7 mouse cellular contexts compared by ENCODE assay signal in the genomic region with DNA sequence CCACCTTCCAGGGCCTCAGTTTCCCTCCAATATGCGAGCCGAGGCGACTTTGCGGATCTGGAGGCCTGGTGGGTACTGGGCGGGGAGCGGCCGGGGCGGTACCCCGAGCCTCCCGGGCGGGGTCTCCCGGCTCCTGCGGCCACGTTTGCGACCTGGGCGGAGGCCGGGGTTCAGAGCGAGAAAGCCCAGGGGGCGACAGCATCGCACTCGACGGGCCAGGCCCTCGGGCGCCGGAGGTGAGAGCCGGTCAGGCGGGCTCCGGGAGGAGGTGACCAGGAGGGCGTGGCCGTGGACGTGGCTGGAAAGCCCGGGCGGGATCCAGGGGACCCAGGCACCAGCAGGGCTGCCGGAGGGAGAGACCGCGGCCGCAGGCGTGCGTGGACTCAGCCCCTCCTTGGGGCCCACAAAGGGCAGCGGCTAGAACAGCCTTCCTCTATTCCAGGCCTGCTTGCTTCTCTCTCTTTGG. TPM values are rescaled to one million over a fixed set of nuclear protein-coding genes. Genes with fewer than 3 reads are reported as not detected.
DNase-seq lines count a peak whose midpoint lies in the region; ATAC-seq lines count a peak whose summit lies in the region.

No protein-coding gene starts in this region.

- peak overlapping the region; percentile 51 for H3K4me2 ChIP-seq in forebrain, embryonic 12.5 days
- peak overlapping the region; percentile 71 for H3K4me2 ChIP-seq in limb, embryonic 12.5 days
- peak overlapping the region; percentile 53 for H3K4me2 ChIP-seq in midbrain, embryonic 12.5 days (replicated peaks)
- peak overlapping the region; percentile 83 for H3K4me2 ChIP-seq in stomach, embryonic 15.5 days

- no peak for ATAC-seq in forebrain, embryonic 12.5 days (ENCODE audit: low FRiP score)
- ATAC-seq in limb, embryonic 12.5 days (ENCODE audit: insufficient number of reproducible peaks, insufficient read depth, low FRiP score, low TSS enrichment, low read depth): no peak
- ATAC-seq in midbrain, embryonic 12.5 days (ENCODE audit: low FRiP score, low read depth): no peak
- ATAC-seq in stomach, embryonic 15.5 days (ENCODE audit: insufficient read depth, low FRiP score, low read depth): peak; percentile 11; the same call in 1 of the 2 replicates

- H3K9ac ChIP-seq in forebrain, embryonic 12.5 days: peak overlapping the region; percentile 47
- peak overlapping the region; percentile 76 for H3K9ac ChIP-seq in limb, embryonic 12.5 days (replicated peaks)
- H3K9ac ChIP-seq in midbrain, embryonic 12.5 days (replicated peaks): peak overlapping the region; percentile 53
- peak overlapping the region; percentile 53 for H3K9ac ChIP-seq in stomach, embryonic 15.5 days

- WGBS in forebrain, embryonic 12.5 days: 4% methylated on average over 40 of the region's 40 CpGs
- 3% methylated on average over 40 of the region's 40 CpGs for WGBS in limb, embryonic 12.5 days
- 3% methylated on average over 40 of the region's 40 CpGs for whole genome bisulfite sequencing in midbrain, embryonic 12.5 days
- WGBS in stomach, embryonic 15.5 days: 1% methylated on average over 39 of the region's 40 CpGs

- H3K27ac ChIP-seq in forebrain, embryonic 12.5 days: peak overlapping the region; percentile 36; the same call in 1 of the 2 replicates
- peak overlapping the region; percentile 64 for H3K27ac ChIP-seq in limb, embryonic 12.5 days
- peak overlapping the region; percentile 46 for H3K27ac ChIP-seq in midbrain, embryonic 12.5 days (replicated peaks)
- peak overlapping the region; percentile 88 for H3K27ac ChIP-seq in stomach, embryonic 15.5 days

- H3K4me1 ChIP-seq in forebrain, embryonic 12.5 days: peaks cover 32% of the 10 kb centered on the region
- peaks cover 35% of the 10 kb centered on the region for H3K4me1 ChIP-seq in limb, embryonic 12.5 days (replicated peaks)
- H3K4me1 ChIP-seq in midbrain, embryonic 12.5 days: peaks cover 22% of the 10 kb centered on the region
- peaks cover 38% of the 10 kb centered on the region for H3K4me1 ChIP-seq in stomach, embryonic 15.5 days

- peaks cover 26% of the 10 kb centered on the region for H3K27me3 ChIP-seq in forebrain, embryonic 12.5 days
- peaks cover 9% of the 10 kb centered on the region for H3K27me3 ChIP-seq in limb, embryonic 12.5 days
- peaks cover 30% of the 10 kb centered on the region for H3K27me3 ChIP-seq in midbrain, embryonic 12.5 days
- no peaks in the 10 kb centered on the region for H3K27me3 ChIP-seq in stomach, embryonic 15.5 days (replicated peaks)

- H3K9me3 ChIP-seq in forebrain, embryonic 12.5 days: no peaks in the 10 kb centered on the region
- no peaks in the 10 kb centered on the region for H3K9me3 ChIP-seq in limb, embryonic 12.5 days
- no peaks in the 10 kb centered on the region for H3K9me3 ChIP-seq in midbrain, embryonic 12.5 days
- no peaks in the 10 kb centered on the region for H3K9me3 ChIP-seq in stomach, embryonic 15.5 days

- peak overlapping the region; percentile 37 for H3K4me3 ChIP-seq in forebrain, embryonic 12.5 days (replicated peaks)
- peak overlapping the region; percentile 49 for H3K4me3 ChIP-seq in limb, embryonic 12.5 days (replicated peaks)
- H3K4me3 ChIP-seq in midbrain, embryonic 12.5 days: peak overlapping the region; percentile 37
- peak overlapping the region; percentile 59 for H3K4me3 ChIP-seq in stomach, embryonic 15.5 days (replicated peaks)

- intact Hi-C loops in heart, postnatal 25 days (cut with DNase I): no loop called here

- peak; percentile 66 for DNase-seq in c-Kit-negative CD71-positive TER-119-positive erythroid progenitor cells, embryonic 14.5 days (ENCODE audit: low read depth, low spot score)
- DNase-seq in heart, postnatal 25 days (ENCODE audit: low spot score): peak; percentile 57
- no peak for DNase-seq in left cerebral cortex, adult 9 months (ENCODE audit: low spot score in 2 of 2)

- 0 out of 2 replicates have a peak, but pooled peaks cover under 1% of the 10 kb centered on the region for H3K36me3 ChIP-seq in forebrain, embryonic 12.5 days (replicated peaks)
- H3K36me3 ChIP-seq in limb, embryonic 12.5 days: peaks cover 9% of the 10 kb centered on the region
- peaks cover 2% of the 10 kb centered on the region; the same call in 1 of the 2 replicates for H3K36me3 ChIP-seq in midbrain, embryonic 12.5 days
- 0 out of 2 replicates have a peak, but pooled peaks cover 8% of the 10 kb centered on the region for H3K36me3 ChIP-seq in stomach, embryonic 15.5 days

RNA-seq across cellular contexts. Expression of a gene that starts 2.3 kb away (rescaled TPM):
- 245 and 250 TPM in 2 replicates for polyA plus RNA-seq in forebrain, embryonic 12.5 days (2016; fragmentation: Nextera tagmentation; extraction: Ambion mirVana)
- total RNA-seq in heart, postnatal 25 days (2021): 100 to 1,000 TPM; 203 to 204 TPM
- polyA plus RNA-seq in limb, embryonic 12.5 days (2016; fragmentation: Nextera tagmentation; extraction: Ambion mirVana): 204 and 226 TPM in 2 replicates
- polyA plus RNA-seq in midbrain, embryonic 12.5 days (2016; fragmentation: Nextera tagmentation; extraction: Ambion mirVana): 248 and 261 TPM in 2 replicates
- polyA plus RNA-seq in stomach, embryonic 15.5 days (2015; fragmentation: Nextera tagmentation; extraction: Ambion mirVana): 288 and 301 TPM in 2 replicates

RNA-seq across cellular contexts. Expression of a gene that starts 2.3 kb away (rescaled TPM):
- polyA plus RNA-seq in forebrain, embryonic 12.5 days (2016; fragmentation: Nextera tagmentation; extraction: Ambion mirVana): 3.0 and 3.6 TPM in 2 replicates
- 1 to 10 TPM in 1 of 2 experiments, under 1 TPM in 1; 0.70 to 1.4 TPM for total RNA-seq in heart, postnatal 25 days (2021)
- 11.0 and 11.3 TPM in 2 replicates for polyA plus RNA-seq in limb, embryonic 12.5 days (2016; fragmentation: Nextera tagmentation; extraction: Ambion mirVana)
- 3.3 and 4.1 TPM in 2 replicates for polyA plus RNA-seq in midbrain, embryonic 12.5 days (2016; fragmentation: Nextera tagmentation; extraction: Ambion mirVana)
- 14.9 and 18.4 TPM in 2 replicates for polyA plus RNA-seq in stomach, embryonic 15.5 days (2015; fragmentation: Nextera tagmentation; extraction: Ambion mirVana)

RNA-seq across cellular contexts. Expression of a gene that starts 2.3 kb away (rescaled TPM):
- 20.4 and 20.5 TPM in 2 replicates for polyA plus RNA-seq in forebrain, embryonic 12.5 days (2016; fragmentation: Nextera tagmentation; extraction: Ambion mirVana)
- total RNA-seq in heart, postnatal 25 days (2021): 10 to 100 TPM; 32.0 to 33.3 TPM
- polyA plus RNA-seq in limb, embryonic 12.5 days (2016; fragmentation: Nextera tagmentation; extraction: Ambion mirVana): 33.6 and 34.1 TPM in 2 replicates
- polyA plus RNA-seq in midbrain, embryonic 12.5 days (2016; fragmentation: Nextera tagmentation; extraction: Ambion mirVana): 24.0 and 24.9 TPM in 2 replicates
- polyA plus RNA-seq in stomach, embryonic 15.5 days (2015; fragmentation: Nextera tagmentation; extraction: Ambion mirVana): 79.6 and 86.8 TPM in 2 replicates

RNA-seq across cellular contexts. Expression of a gene that starts 13.1 kb away (rescaled TPM):
- 277 and 278 TPM in 2 replicates for polyA plus RNA-seq in forebrain, embryonic 12.5 days (2016; fragmentation: Nextera tagmentation; extraction: Ambion mirVana)
- 100 to 1,000 TPM; 683 to 734 TPM for total RNA-seq in heart, postnatal 25 days (2021)
- 302 and 311 TPM in 2 replicates for polyA plus RNA-seq in limb, embryonic 12.5 days (2016; fragmentation: Nextera tagmentation; extraction: Ambion mirVana)
- polyA plus RNA-seq in midbrain, embryonic 12.5 days (2016; fragmentation: Nextera tagmentation; extraction: Ambion mirVana): 277 and 315 TPM in 2 replicates
- polyA plus RNA-seq in stomach, embryonic 15.5 days (2015; fragmentation: Nextera tagmentation; extraction: Ambion mirVana): 403 and 420 TPM in 2 replicates

RNA-seq across cellular contexts. Expression of a gene that starts 39.0 kb away (rescaled TPM):
- polyA plus RNA-seq in forebrain, embryonic 12.5 days (2016; fragmentation: Nextera tagmentation; extraction: Ambion mirVana): 2.1 and 2.8 TPM in 2 replicates
- 10 to 100 TPM; 21.5 to 25.4 TPM for total RNA-seq in heart, postnatal 25 days (2021)
- 3.3 and 5.2 TPM in 2 replicates for polyA plus RNA-seq in limb, embryonic 12.5 days (2016; fragmentation: Nextera tagmentation; extraction: Ambion mirVana)
- polyA plus RNA-seq in midbrain, embryonic 12.5 days (2016; fragmentation: Nextera tagmentation; extraction: Ambion mirVana): 2.3 and 2.8 TPM in 2 replicates
- polyA plus RNA-seq in stomach, embryonic 15.5 days (2015; fragmentation: Nextera tagmentation; extraction: Ambion mirVana): 12.1 and 14.3 TPM in 2 replicates

Comparison
In these comparisons a context has a peak if more than half of its experiments do, and no peak if none do; other contexts are left out.
1. DNase-seq: peak in c-Kit-negative CD71-positive TER-119-positive erythroid progenitor cells, embryonic 14.5 days (single experiment) and heart, postnatal 25 days (single experiment); none in left cerebral cortex, adult 9 months (0 of 2).
2. H3K27ac ChIP-seq: peak in every context shown above with its lines; median percentile 88 in stomach, embryonic 15.5 days; 64 in limb, embryonic 12.5 days; 46 in midbrain, embryonic 12.5 days; 36 in forebrain, embryonic 12.5 days.
3. Peak in every context shown above with its lines, with median percentiles within 50 percentile points of each other: H3K4me2 ChIP-seq, H3K4me3 ChIP-seq and H3K9ac ChIP-seq.